Mouse (Mus musculus): ENCODE results near the gene Csnk2a1.

Csnk2a1 gene

GRCm38 (mm10) chr2:152226248-152227050 is at the start of gene Csnk2a1:
Csnk2a1 (plus strand) TSS chr2:152226839.
- WGBS: under 1% methylated on average over 50 of the region's 58 CpGs

- 30% methylated on average over 24 of the region's 24 CpGs for WGBS
Observed at GRCm38 (mm10) chr2:152177162-152177805, 49.4 kb upstream of the Csnk2a1 start.

- WGBS: 86% methylated on average over 6 of the region's 6 CpGs
Observed at GRCm38 (mm10) chr2:152177806-152178170, 48.9 kb upstream of the Csnk2a1 start.

- 99% methylated on average over 3 of the region's 3 CpGs for WGBS
Observed at GRCm38 (mm10) chr2:152178345-152178744, 48.3 kb upstream of the Csnk2a1 start.

- 85% methylated on average over 2 of the region's 2 CpGs for WGBS
Observed at GRCm38 (mm10) chr2:152179301-152179700, 47.3 kb upstream of the Csnk2a1 start.

GRCm38 (mm10) chr2:152180323-152180722 is 46.3 kb upstream of the Csnk2a1 start:
- WGBS: 36% methylated on average over 6 of the region's 6 CpGs

GRCm38 (mm10) chr2:152187132-152187531 is 39.5 kb upstream of the Csnk2a1 start:
- 93% methylated on average over 5 of the region's 5 CpGs for WGBS

GRCm38 (mm10) chr2:152189213-152189612 is 37.4 kb upstream of the Csnk2a1 start:
- WGBS: 73% methylated on average over 7 of the region's 7 CpGs

GRCm38 (mm10) chr2:152189640-152190039 is 37.0 kb upstream of the Csnk2a1 start:
- WGBS: 59% methylated on average over 9 of the region's 9 CpGs

GRCm38 (mm10) chr2:152190161-152190560 is 36.5 kb upstream of the Csnk2a1 start:
- 70% methylated on average over 7 of the region's 7 CpGs for WGBS

- 79% methylated on average over 13 of the region's 13 CpGs for WGBS
Observed at GRCm38 (mm10) chr2:152192591-152193345, 33.9 kb upstream of the Csnk2a1 start.

GRCm38 (mm10) chr2:152193346-152193710 is 33.3 kb upstream of the Csnk2a1 start:
- WGBS: 71% methylated on average over 7 of the region's 7 CpGs

- 100% methylated on average over 2 of the region's 2 CpGs for WGBS
Observed at GRCm38 (mm10) chr2:152194586-152194985, 32.1 kb upstream of the Csnk2a1 start.

- 37% methylated on average over 3 of the region's 3 CpGs for WGBS
Observed at GRCm38 (mm10) chr2:152196896-152197295, 29.7 kb upstream of the Csnk2a1 start.

GRCm38 (mm10) chr2:152197301-152197712 is 29.3 kb upstream of the Csnk2a1 start:
- 45% methylated on average over 10 of the region's 10 CpGs for WGBS

- 87% methylated on average over 8 of the region's 9 CpGs for WGBS
Observed at GRCm38 (mm10) chr2:152206139-152206538, 20.5 kb upstream of the Csnk2a1 start.

- WGBS: 80% methylated on average over 3 of the region's 3 CpGs
Observed at GRCm38 (mm10) chr2:152211871-152212270, 14.8 kb upstream of the Csnk2a1 start.

- 67% methylated on average over 1 of the region's 1 CpGs for WGBS
Observed at GRCm38 (mm10) chr2:152216975-152217374, 9.7 kb upstream of the Csnk2a1 start.

- 49% methylated on average over 8 of the region's 8 CpGs for WGBS
Observed at GRCm38 (mm10) chr2:152223521-152224300, 2.9 kb upstream of the Csnk2a1 start.

- 52% methylated on average over 7 of the region's 7 CpGs for WGBS
Observed at GRCm38 (mm10) chr2:152225536-152225935, 1.1 kb upstream of the Csnk2a1 start.

GRCm38 (mm10) chr2:152227051-152227481 is 427 bp downstream of the Csnk2a1 start:
- WGBS: under 1% methylated on average over 38 of the region's 38 CpGs

GRCm38 (mm10) chr2:152237926-152238325 is 11.3 kb downstream of the Csnk2a1 start:
- 79% methylated on average over 1 of the region's 1 CpGs for WGBS

All from cerebral cortex, adult 2 months (tissue).